Mouse (Mus musculus) midbrain, embryonic 11.5 days (tissue): ENCODE data around the gene Nfkbil1. TPM values are rescaled to one million over a fixed set of nuclear protein-coding genes. Genes with fewer than 3 reads are reported as not detected.
A peak's percentile ranks its signal among the peaks of the same experiment; 100 is the strongest.

Experiments used
- ATAC-seq: fragments of 200-750 bp; cut with Nextera tagmentation; 2 replicates; pipeline ENCODE4 v1.8.0; 2017; ENCODE audit warnings: moderate TSS enrichment, moderate library complexity; ENCODE audit not compliant: low FRiP score
- DNase-seq: peaks from one replicate; pipeline ENCODE4 v3.0.0; 2015; ENCODE audit warnings: low spot score; ENCODE audit errors: missing footprints
- H3K27ac ChIP-seq: fragments of 300-500 bp; sonication (generic); 2 replicates; pipeline ENCODE4 v1.5.1; 2014; ENCODE audit warnings: low read depth, low read length
- H3K27me3 ChIP-seq: fragments of 300-500 bp; sonication (generic); 2 replicates; pipeline ENCODE4 v1.6.1; 2014; ENCODE audit warnings: mild to moderate bottlenecking, low read length, moderate library complexity, mixed read lengths; ENCODE audit not compliant: control insufficient read depth, insufficient read depth
- H3K36me3 ChIP-seq: fragments of 300-500 bp; sonication (generic); 2 replicates; pipeline ENCODE4 v1.6.1; 2014; ENCODE audit warnings: mild to moderate bottlenecking, low read length, moderate library complexity, mixed read lengths; ENCODE audit not compliant: control insufficient read depth, insufficient read depth
- H3K4me1 ChIP-seq: fragments of 300-500 bp; sonication (generic); 2 replicates; pipeline ENCODE4 v1.6.1; 2014; ENCODE audit warnings: low read length; ENCODE audit not compliant: control insufficient read depth, insufficient read depth
- H3K4me2 ChIP-seq: fragments of 300-500 bp; sonication (generic); 2 replicates; pipeline ENCODE4 v1.6.1; 2014; ENCODE audit warnings: mild to moderate bottlenecking, moderate library complexity
- H3K4me3 ChIP-seq: fragments of 300-500 bp; sonication (generic); 2 replicates; pipeline ENCODE4 v1.5.1; 2014; ENCODE audit warnings: low read depth, low read length
- H3K9ac ChIP-seq: fragments of 300-500 bp; sonication (generic); 2 replicates; pipeline ENCODE4 v1.6.1; 2014; ENCODE audit warnings: low read length
- H3K9me3 ChIP-seq: fragments of 300-500 bp; sonication (generic); 2 replicates; pipeline ENCODE4 v1.6.1; 2016; ENCODE audit warnings: low read length; ENCODE audit not compliant: control insufficient read depth
- WGBS: fragments of 180-500 bp; shearing (Covaris S2); extraction: QIAGEN DNeasy Blood & Tissue Kit; methylation state at CpG from one replicate; pipeline ENCODE4 v1.1.7; 2014; 5-methylcytosine and 5-hydroxymethylcytosine counted together
- polyA plus RNA-seq: library from polyadenylated mRNA; unstranded; fragments of >200 nt; fragmentation: Nextera tagmentation; extraction: Ambion mirVana; gene quantifications from 2 replicates; pipeline ENCODE4 v1.2.1, GENCODE M21; 2014

Nfkbil1 gene
- polyA plus RNA-seq, 1 experiment from 2014 or later: 4.4 TPM

DNA sequence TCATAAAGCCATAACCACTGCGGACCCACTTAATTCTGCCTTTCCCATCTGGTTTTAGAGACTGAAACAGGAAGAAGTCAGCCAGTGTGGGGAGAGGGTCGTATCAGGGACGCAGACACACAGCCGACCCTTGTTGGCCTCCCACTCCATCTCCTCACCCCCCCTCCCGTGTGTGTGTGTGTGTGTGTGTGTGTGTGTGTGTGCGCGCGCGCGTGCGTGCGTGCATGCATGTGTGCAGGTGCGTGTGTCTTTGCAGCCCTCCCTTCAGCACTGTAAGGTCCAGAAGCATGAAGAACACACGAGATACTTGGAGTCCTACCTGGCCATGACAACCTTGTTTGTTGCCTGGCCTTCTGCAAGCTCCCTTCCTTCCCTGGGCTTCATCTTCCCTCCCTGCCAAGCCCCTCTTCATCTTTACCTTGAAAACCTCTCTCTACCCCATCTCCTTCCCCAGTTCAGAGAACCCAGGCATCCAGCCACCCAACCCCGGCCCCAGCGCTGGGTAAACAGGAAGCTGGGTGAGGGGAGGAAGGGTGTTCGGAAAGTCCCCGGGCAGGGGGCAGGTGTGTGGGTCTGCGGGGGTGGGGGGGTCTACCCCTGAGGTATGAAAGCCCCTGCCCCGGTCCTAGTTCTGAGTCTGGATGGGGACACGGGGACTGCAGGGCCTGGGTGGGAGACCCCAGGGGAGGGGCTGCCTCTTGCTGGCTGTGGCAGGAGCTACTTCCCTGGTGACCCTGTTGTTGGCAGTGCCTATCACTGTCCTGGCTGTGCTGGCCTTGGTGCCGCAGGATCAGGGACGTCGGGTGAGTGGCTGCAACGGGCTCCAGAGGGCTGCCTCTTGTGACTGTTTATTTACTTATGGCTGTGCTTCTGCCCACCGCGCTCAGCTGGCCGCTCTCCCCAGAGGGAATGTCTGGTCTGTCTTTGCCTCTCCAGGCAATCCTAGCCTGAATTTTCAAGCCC is 41.4 kb downstream of the Nfkbil1 start, which contains the start of gene Ltb:
Gene Ltb, plus strand, starts transcription at position 559 of the 963 bp plus-strand sequence.
- H3K27me3 ChIP-seq: peaks cover 26% of the 10 kb centered on the region
- H3K9me3 ChIP-seq: no peaks in the 10 kb centered on the region
- H3K4me2 ChIP-seq: peak within 1 kb of the TSS; percentile 40; the same call in 1 of the 2 replicates
- no peak for ATAC-seq
- no peaks in the 10 kb centered on the region for H3K36me3 ChIP-seq
- H3K4me1 ChIP-seq: peaks cover 4% of the 10 kb centered on the region; the same call in 1 of the 2 replicates
- 63% methylated on average over 28 of the region's 28 CpGs for WGBS
- no peak within 1 kb of the TSS for H3K9ac ChIP-seq
- H3K4me3 ChIP-seq: no peak within 1 kb of the TSS
- no peak within 1 kb of the TSS for H3K27ac ChIP-seq
- no peak for DNase-seq

DNA sequence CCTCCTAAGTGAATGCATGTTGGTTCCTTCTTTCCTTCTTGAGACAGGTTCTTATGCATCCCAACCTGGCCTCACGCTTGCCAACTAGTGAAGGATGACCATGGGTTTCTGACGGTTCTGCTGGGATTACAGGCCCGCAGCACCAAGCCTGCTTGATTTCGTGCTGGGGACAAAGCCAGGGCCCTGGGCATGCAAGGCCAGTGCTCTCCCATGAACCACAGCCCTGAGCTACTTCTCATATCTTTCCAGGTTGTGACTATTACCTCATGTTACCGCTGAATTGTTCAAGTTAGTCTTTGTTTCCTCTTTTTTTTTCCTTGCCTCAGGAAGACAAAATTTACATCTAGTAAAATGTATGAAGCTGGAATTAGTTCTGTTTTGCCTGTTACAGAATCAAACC is 42.7 kb downstream of the Nfkbil1 start:
- ATAC-seq (no peak), DNase-seq (no peak)
- H3K4me1 ChIP-seq: peaks cover 4% of the 10 kb centered on the region; the same call in 1 of the 2 replicates
- 85% methylated on average over 5 of the region's 5 CpGs for WGBS
- H3K9me3 ChIP-seq: no peaks in the 10 kb centered on the region
- H3K4me2 ChIP-seq: no peak overlapping the region
- no peak overlapping the region for H3K4me3 ChIP-seq
- H3K9ac ChIP-seq: no peak overlapping the region
- no peak overlapping the region for H3K27ac ChIP-seq
- H3K27me3 ChIP-seq: peaks cover 26% of the 10 kb centered on the region
- H3K36me3 ChIP-seq: no peaks in the 10 kb centered on the region

DNA sequence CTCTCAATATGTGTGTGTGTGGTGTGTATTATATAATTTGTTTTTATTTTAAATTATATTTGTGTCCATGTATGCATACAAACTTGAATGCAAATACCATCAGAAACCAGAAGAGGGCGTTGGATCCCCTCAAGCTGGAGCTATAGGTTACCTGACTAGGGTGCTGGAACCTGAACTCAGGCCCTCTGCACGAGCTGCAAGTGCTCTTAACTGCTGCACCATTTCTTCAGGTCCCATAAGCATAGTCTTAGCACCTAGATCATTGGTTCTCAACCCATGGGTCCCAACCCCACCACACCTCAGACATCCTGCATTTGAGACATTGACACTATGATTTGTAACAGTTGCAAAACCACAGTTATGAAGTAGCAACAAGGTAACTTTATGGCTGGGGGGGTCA is 43.9 kb downstream of the Nfkbil1 start:
- no peak overlapping the region for H3K27ac ChIP-seq
- H3K4me2 ChIP-seq: no peak overlapping the region
- DNase-seq: no peak
- peaks cover 4% of the 10 kb centered on the region for H3K4me1 ChIP-seq
- H3K9me3 ChIP-seq: no peaks in the 10 kb centered on the region
- no peak for ATAC-seq
- H3K4me3 ChIP-seq: no peak overlapping the region
- H3K27me3 ChIP-seq: peaks cover 26% of the 10 kb centered on the region
- WGBS: 63% methylated on average over 2 of the region's 2 CpGs
- no peak overlapping the region for H3K9ac ChIP-seq
- H3K36me3 ChIP-seq: no peaks in the 10 kb centered on the region

DNA sequence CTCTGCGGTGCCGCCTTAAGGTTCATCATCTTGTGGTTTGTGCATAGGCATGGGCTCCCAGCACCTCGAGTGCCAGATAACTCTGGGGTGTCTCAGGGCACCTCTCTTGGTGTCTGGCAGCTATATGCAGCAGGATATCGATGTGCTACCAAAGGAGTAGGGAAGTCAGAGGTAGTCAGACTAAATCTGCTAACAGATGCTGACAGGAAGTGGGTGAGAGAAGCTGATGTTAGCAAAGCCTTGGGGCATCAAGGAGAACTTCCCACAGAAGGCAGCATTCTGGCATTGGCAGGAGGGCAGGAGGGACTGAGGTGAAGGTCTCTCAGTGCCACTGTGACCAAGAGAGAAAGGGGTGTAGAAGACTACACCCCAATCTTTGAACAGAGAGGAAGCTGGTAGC is 45.5 kb downstream of the Nfkbil1 start:
- WGBS: 73% methylated on average over 4 of the region's 4 CpGs
- no peak overlapping the region for H3K4me3 ChIP-seq
- peaks cover 10% of the 10 kb centered on the region for H3K27me3 ChIP-seq
- H3K9ac ChIP-seq: no peak overlapping the region
- no peak overlapping the region for H3K4me2 ChIP-seq
- ATAC-seq (no peak), DNase-seq (no peak)
- H3K27ac ChIP-seq: no peak overlapping the region
- H3K9me3 ChIP-seq: no peaks in the 10 kb centered on the region
- no peaks in the 10 kb centered on the region for H3K36me3 ChIP-seq
- H3K4me1 ChIP-seq: peaks cover 6% of the 10 kb centered on the region; the same call in 1 of the 2 replicates

DNA sequence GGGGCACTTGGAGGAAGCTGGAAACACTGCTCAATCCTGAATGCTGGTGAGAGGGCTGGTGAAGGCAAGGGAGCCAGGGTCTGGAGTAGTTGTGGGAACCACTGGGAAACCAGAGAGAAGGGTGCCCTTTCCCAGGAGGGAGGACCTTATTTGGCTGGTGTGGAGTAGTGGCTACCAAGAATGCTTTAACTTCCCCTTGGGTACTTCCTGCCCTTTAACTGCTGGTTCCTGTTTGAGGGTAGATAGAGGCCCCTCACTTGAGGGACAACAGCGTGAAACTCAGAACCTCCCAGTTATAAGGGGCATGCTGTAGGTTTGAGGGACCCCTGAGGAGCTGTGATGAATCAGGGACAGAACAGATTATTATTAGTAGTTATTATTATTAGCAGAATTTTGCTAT is 46.4 kb downstream of the Nfkbil1 start:
- no peak overlapping the region for H3K4me2 ChIP-seq
- no peaks in the 10 kb centered on the region for H3K36me3 ChIP-seq
- no peaks in the 10 kb centered on the region for H3K9me3 ChIP-seq
- WGBS: 82% methylated on average over 1 of the region's 1 CpGs
- H3K4me1 ChIP-seq: peaks cover 6% of the 10 kb centered on the region; the same call in 1 of the 2 replicates
- H3K27me3 ChIP-seq: peaks cover 1% of the 10 kb centered on the region; the same call in 1 of the 2 replicates
- no peak overlapping the region for H3K4me3 ChIP-seq
- no peak for ATAC-seq
- no peak overlapping the region for H3K27ac ChIP-seq
- no peak overlapping the region for H3K9ac ChIP-seq
- no peak for DNase-seq

DNA sequence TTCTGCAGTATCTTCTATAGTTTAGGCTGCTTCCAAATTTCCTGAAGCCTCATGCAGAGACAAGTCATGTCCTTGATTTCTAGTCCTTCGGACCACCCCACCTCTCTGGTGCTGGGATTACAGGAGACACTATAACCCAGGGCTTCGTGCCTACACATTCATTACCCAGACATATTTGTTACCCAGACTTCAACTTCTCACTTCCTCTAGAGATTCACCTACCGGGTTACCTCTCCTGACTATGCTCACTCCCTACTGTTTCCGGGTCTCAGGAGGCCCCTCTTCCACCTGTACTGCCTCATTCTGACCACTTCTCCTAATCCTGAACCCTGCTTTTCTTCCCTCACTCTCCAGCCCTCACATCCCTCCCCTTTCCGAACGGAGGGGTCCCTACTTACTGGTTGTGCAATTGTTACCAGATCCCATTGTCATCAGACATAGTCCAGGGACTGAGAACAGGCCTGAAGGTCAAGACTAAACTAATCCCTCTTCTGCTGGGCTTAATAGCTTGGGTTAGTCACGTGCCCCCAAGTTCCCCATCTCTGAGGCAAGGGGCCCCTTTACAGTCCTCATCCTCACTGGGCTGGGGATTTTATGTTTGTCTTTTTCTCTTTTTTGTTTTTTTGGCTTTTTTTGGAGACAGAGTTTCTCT is 47.5 kb downstream of the Nfkbil1 start, which contains the start of gene Lst1:
Gene Lst1, minus strand, starts transcription at position 481 of the 652 bp plus-strand sequence.
- no peak within 1 kb of the TSS for H3K27ac ChIP-seq
- no peak within 1 kb of the TSS for H3K4me2 ChIP-seq
- no peak within 1 kb of the TSS for H3K9ac ChIP-seq
- no peaks in the 10 kb centered on the region for H3K36me3 ChIP-seq
- H3K27me3 ChIP-seq: no peaks in the 10 kb centered on the region
- WGBS: 68% methylated on average over 7 of the region's 7 CpGs
- ATAC-seq (no peak), DNase-seq (no peak)
- no peak within 1 kb of the TSS for H3K4me3 ChIP-seq
- H3K9me3 ChIP-seq: no peaks in the 10 kb centered on the region
- H3K4me1 ChIP-seq: peaks cover 6% of the 10 kb centered on the region; the same call in 1 of the 2 replicates

DNA sequence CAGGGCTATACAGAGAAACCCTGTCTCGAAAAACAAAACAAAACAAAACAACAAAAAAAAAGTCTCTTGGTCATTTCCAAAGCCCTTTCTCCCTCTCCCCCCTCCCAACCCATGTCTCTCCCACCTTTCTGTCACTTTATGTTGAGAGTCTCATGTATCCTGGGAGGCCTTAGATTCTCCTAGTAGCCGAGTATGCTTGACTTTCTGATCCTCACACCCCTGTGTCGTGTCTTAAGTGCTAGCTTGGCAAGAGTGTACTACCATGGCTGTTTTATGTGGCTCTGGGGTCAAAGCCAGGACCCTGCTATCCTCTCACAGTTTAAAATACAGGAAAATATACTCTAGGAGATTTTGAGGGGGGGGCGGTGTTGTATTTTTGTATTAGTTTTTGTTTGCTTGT is 48.2 kb downstream of the Nfkbil1 start:
- Histone ChIP-seq H3K27ac (no peak overlapping the region), H3K4me1 (peaks cover 6% of the 10 kb centered on the region; the same call in 1 of the 2 replicates), H3K4me2 (no peak overlapping the region), H3K9me3 (no peaks in the 10 kb centered on the region), H3K36me3 (no peaks in the 10 kb centered on the region), H3K27me3 (no peaks in the 10 kb centered on the region), H3K9ac (no peak overlapping the region), H3K4me3 (no peak overlapping the region)
- ATAC-seq: no peak
- DNase-seq: no peak
- whole genome bisulfite sequencing: 88% methylated on average over 4 of the region's 4 CpGs

DNA sequence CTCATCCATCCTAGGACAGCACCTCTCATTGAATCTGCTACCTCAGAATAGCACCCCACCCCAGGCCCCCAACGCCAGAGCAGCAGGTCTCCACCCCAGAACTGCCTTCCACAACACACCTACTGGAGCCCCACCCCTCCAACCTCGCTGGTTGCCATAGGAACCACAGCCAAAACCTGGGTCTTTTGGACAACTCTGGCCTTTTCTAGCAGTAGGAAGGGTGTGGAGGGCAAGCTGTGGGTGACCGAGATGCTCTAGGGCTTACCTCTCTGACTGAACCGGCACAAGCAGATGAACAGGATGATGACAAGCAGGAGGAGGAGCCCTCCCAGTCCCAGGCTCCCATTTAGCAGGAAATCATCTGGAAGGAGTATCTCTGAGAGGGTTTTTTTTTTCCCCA is 48.9 kb downstream of the Nfkbil1 start:
- peak overlapping the region; percentile 45; the same call in 1 of the 2 replicates for H3K4me2 ChIP-seq
- H3K36me3 ChIP-seq: no peaks in the 10 kb centered on the region
- no peak overlapping the region for H3K27ac ChIP-seq
- no peak overlapping the region for H3K4me3 ChIP-seq
- H3K9ac ChIP-seq: no peak overlapping the region
- ATAC-seq: peak; percentile 19; the same call in 1 of the 2 replicates
- 0% methylated on average over 4 of the region's 4 CpGs for WGBS
- peaks cover 6% of the 10 kb centered on the region; the same call in 1 of the 2 replicates for H3K4me1 ChIP-seq
- no peaks in the 10 kb centered on the region for H3K9me3 ChIP-seq
- H3K27me3 ChIP-seq: no peaks in the 10 kb centered on the region
- DNase-seq: peak; percentile 90
